Mouse (Mus musculus): ENCODE measurements around the gene Grm5. TPM values are rescaled to one million over a fixed set of nuclear protein-coding genes. Genes with fewer than 3 reads are reported as not detected.

Gene Grm5
- total RNA-seq, 2 experiments from 2014 or later = not detected

GRCm38 (mm10) chr7:87838579-87838978 lies 254.6 kb downstream of the Grm5 start:
- intact Hi-C loops (cut with DNase I) = no loop called here
- DNase-seq = no peak

- no peak for DNase-seq
- intact Hi-C loops (cut with DNase I) = no loop called here
These were observed 259.5 kb downstream of the Grm5 start for GRCm38 (mm10) chr7:87843496-87843895.

GRCm38 (mm10) chr7:87846082-87846481 lies 262.1 kb downstream of the Grm5 start:
- DNase-seq = no peak
- intact Hi-C loops (cut with DNase I) = no loop called here

GRCm38 (mm10) chr7:87925956-87926355 lies 342.0 kb downstream of the Grm5 start:
- no peak for DNase-seq
- intact Hi-C loops (cut with DNase I) = no loop called here

- intact Hi-C loops (cut with DNase I) = no loop called here
- DNase-seq = no peak
These were observed 353.4 kb downstream of the Grm5 start for GRCm38 (mm10) chr7:87937415-87937814.

- no peak for DNase-seq
- intact Hi-C loops (cut with DNase I) = no loop called here
These were observed 354.3 kb downstream of the Grm5 start for GRCm38 (mm10) chr7:87938265-87938664.

- intact Hi-C loops (cut with DNase I) = no loop called here
- DNase-seq = no peak
These were observed 366.2 kb downstream of the Grm5 start for GRCm38 (mm10) chr7:87950205-87950604.

- intact Hi-C loops (cut with DNase I) = no loop called here
- DNase-seq = no peak
These were observed 389.2 kb downstream of the Grm5 start for GRCm38 (mm10) chr7:87973216-87973615.

- DNase-seq = no peak
- intact Hi-C loops (cut with DNase I) = no loop called here
These were observed 391.1 kb downstream of the Grm5 start for GRCm38 (mm10) chr7:87975041-87975440.

GRCm38 (mm10) chr7:87983494-87983893 lies 399.5 kb downstream of the Grm5 start:
- DNase-seq = no peak
- intact Hi-C loops (cut with DNase I) = no loop called here

- intact Hi-C loops (cut with DNase I) = no loop called here
- no peak for DNase-seq
These were observed 430.5 kb downstream of the Grm5 start for GRCm38 (mm10) chr7:88014451-88014850.

GRCm38 (mm10) chr7:88027411-88028132 lies 443.6 kb downstream of the Grm5 start:
- intact Hi-C loops (cut with DNase I) = no loop called here
- DNase-seq = no peak

- DNase-seq = no peak
- intact Hi-C loops (cut with DNase I) = no loop called here
These were observed 463.4 kb downstream of the Grm5 start for GRCm38 (mm10) chr7:88047366-88047765.

- intact Hi-C loops (cut with DNase I) = no loop called here
These were observed 470.4 kb downstream of the Grm5 start for GRCm38 (mm10) chr7:88054224-88054938.

GRCm38 (mm10) chr7:88056438-88056837 lies 472.5 kb downstream of the Grm5 start:
- no peak for DNase-seq
- intact Hi-C loops (cut with DNase I) = no loop called here

More at GRCm38 (mm10) chr7:88054224-88054938, 470.4 kb downstream of the Grm5 start:
- no peak for DNase-seq

- no peak for DNase-seq
- intact Hi-C loops (cut with DNase I) = loop anchor here (10.0 kb wide), 1 partner anchor 264 kb away; no protein-coding TSS in a partner anchor
These were observed 507.1 kb downstream of the Grm5 start for GRCm38 (mm10) chr7:88091115-88091514.

GRCm38 (mm10) chr7:88096536-88097107 lies 512.7 kb downstream of the Grm5 start:
- intact Hi-C loops (cut with DNase I) = loop anchor here (5.0 to 10.0 kb wide), 2 partner anchors 258 to 451 kb away; no protein-coding TSS in a partner anchor

GRCm38 (mm10) chr7:88097715-88098114 lies 513.7 kb downstream of the Grm5 start:
- DNase-seq = peak; percentile 9 to 44

More at GRCm38 (mm10) chr7:88096536-88097107, 512.7 kb downstream of the Grm5 start:
- DNase-seq = no peak

GRCm38 (mm10) chr7:88116724-88117409 lies 532.9 kb downstream of the Grm5 start:
- intact Hi-C loops (cut with DNase I) = no loop called here
- no peak for DNase-seq

More at GRCm38 (mm10) chr7:88097715-88098114, 513.7 kb downstream of the Grm5 start:
- intact Hi-C loops (cut with DNase I) = loop anchor here (5.0 to 10.0 kb wide), 2 partner anchors 257 to 450 kb away; no protein-coding TSS in a partner anchor

- no peak for DNase-seq
- intact Hi-C loops (cut with DNase I) = no loop called here
These were observed 544.3 kb downstream of the Grm5 start for GRCm38 (mm10) chr7:88128080-88128848.

All from gastrocnemius, postnatal 36 days (tissue).